Mouse (Mus musculus): ENCODE results near the gene Fam213a. TPM values are rescaled to one million over a fixed set of nuclear protein-coding genes. Genes with fewer than 3 reads are reported as not detected.
"Not testable (repeated sequence)": the region's sequence is repeated elsewhere in the genome, so short reads cannot be mapped to it uniquely, and the experiment has no call there.

Gene Fam213a
- total RNA-seq (2015; ENCODE audit: low replicate concordance), result 1,227 and 1,297 TPM in 2 replicates
- total RNA-seq (2017; ENCODE audit: low replicate concordance), result 2,096 and 2,327 TPM in 2 replicates

DNA sequence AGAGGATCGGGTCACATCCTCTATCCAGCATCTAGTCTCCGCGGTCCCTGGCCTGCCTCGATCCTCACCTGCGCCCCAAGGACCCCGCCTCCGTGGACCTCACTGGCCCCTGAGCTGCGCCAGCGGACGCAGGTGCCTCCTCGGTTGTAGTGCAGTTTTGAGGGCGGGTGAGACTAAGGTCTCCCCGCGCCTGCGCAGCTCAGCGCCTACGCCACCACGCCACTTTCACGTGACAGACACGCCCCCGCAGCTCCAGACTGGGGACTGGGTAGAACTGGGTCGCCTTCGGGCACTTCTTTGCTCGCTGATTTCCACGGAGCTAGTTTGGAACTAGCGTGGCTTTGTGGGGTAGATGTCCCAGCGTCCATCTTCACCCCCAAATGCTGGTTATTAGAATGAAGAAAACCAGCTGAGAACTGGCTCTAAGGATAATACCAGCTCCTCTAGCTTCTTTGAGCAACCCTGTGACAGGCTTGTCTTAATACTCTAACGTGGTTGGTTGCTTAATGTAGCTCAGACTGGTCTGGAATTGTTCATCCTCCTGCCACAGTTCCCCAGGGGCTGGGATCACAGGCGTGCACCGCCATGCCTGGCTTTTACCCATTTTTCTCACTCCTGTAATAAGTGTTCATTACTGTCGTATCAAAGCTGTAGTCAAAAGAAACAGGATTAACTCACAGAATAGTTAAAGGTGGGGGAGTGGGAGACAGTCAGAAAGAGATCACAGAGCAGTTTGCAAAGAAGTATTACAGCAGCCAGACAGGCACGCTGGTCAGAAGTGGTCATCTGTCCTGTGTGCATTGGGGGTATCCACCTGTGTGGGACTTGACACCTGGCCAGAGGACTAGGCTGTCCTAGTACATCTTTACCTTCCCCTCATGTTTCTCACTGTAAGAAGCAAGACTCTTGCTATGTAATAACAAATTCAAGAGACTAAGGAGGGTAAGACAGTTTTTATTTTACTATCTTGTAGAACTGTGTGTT lies at the start of gene Fam213a:
Gene Fam213a, minus strand, starts transcription at position 159 of the 984 bp plus-strand sequence.
- ATAC-seq (replicated peaks; ENCODE audit: low FRiP score, poor library complexity, severe bottlenecking), result peak; percentile 97

DNA sequence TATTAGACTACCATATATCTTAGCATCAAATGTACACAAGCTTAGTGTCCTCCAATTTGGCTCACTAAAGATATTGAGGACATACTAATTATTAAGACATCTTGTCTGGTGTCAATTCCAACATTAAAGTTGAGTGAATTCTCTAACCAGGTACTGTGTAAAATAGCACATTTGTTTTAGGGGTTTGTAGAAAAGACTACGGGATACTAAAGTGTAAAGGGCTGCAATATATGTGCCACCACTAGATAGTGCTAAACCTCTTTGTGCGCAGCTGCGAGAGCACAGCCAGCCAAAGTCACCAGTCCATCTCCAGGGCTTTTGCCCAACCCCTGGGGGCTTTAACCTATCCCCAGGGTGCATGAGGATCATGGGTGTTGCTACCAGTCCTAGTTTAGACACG lies 39.6 kb upstream of the Fam213a start:
- not testable (repeated sequence) for ATAC-seq (replicated peaks; ENCODE audit: low FRiP score, poor library complexity, severe bottlenecking)

DNA sequence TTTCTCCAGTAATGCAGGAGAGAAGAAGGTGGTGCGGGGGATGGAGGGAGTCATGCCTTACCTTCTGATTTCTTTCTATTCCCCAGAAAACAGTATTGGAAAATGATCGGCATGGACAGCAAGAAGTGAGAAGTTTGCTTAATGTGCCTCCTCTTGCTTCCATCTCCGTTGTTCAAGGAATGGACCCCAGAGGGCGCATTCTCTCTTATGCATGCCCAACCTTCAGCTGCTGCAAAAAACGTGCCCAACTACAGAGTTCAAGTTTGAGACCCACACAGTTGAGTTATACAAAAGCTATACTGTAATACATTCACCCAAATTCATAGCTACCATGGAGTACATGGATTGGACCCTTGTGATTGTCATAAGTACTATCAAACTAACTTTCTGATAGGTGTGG lies 38.9 kb upstream of the Fam213a start:
- no peak for ATAC-seq (replicated peaks; ENCODE audit: low FRiP score, poor library complexity, severe bottlenecking)

DNA sequence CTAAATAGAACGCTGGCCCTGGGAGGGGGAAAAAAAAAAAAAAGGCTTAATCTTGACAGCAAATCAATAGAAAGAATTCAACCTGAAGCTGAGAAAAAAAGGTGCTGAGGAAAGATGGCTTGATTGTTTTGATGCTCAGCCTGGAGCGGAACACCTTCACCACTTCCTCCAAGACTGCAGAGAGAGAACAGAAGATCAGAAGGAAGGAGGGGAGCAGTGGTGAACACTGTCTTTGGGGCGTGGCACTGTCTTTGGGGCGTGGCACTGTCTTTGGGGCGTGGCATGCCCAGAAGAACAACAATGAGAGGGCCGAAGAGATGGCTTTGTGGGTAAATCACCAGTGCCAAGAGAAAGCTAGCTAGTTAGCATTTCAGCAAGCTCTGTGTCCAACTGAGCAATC lies 36.9 kb upstream of the Fam213a start:
- ATAC-seq (replicated peaks; ENCODE audit: low FRiP score, poor library complexity, severe bottlenecking), result no peak

DNA sequence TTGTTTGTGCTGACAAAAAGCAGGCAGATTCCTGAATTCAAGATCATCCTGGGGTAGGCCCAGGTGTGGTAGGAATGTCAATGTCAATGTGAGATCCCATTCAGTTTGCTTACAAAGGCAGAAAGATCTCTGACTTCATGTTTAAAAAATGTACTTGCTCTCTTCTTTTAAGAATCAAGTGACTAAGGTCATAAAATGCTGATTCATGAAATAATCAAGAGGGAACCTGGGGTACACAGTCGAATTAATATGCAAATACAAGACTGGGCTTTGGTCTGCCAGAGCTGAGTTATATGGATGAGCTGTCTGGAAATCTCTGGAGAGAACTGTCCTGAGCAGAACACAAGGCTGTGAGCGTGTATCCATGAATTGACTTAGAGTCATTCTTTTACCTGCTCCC lies 33.8 kb upstream of the Fam213a start:
- no peak for ATAC-seq (replicated peaks; ENCODE audit: low FRiP score, poor library complexity, severe bottlenecking)

DNA sequence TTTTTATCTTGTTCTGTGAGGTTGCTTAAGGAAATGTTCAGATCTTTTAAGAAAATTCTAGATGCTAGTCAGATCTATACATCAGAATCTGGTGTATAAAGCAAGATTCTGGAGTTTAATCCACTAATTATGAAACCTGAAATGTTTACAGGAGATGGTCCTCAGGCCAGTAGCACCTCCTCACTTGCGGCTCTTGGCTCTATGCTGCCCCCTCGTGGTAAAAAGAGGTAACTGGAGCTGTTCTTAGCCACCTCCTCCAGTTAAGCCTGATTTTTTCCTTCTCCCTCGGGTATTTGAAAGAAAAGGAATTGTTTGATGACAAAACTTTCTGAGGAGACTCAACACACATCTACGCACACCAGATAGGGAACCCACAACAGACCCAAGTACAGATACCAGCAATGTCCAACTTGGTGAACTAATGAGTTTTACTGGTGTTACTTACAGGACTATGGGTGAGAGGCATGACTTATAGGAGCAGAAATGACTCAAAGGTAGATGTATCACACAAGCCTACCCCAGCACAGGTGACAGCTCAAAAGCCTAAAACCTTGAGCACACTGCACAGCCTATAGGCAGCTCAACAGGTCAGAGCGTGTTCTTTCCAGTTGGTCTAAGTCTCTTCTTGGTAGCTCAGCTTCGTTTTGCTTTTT lies 21.7 kb upstream of the Fam213a start:
- ATAC-seq (replicated peaks; ENCODE audit: low FRiP score, poor library complexity, severe bottlenecking), result peak; percentile 84

DNA sequence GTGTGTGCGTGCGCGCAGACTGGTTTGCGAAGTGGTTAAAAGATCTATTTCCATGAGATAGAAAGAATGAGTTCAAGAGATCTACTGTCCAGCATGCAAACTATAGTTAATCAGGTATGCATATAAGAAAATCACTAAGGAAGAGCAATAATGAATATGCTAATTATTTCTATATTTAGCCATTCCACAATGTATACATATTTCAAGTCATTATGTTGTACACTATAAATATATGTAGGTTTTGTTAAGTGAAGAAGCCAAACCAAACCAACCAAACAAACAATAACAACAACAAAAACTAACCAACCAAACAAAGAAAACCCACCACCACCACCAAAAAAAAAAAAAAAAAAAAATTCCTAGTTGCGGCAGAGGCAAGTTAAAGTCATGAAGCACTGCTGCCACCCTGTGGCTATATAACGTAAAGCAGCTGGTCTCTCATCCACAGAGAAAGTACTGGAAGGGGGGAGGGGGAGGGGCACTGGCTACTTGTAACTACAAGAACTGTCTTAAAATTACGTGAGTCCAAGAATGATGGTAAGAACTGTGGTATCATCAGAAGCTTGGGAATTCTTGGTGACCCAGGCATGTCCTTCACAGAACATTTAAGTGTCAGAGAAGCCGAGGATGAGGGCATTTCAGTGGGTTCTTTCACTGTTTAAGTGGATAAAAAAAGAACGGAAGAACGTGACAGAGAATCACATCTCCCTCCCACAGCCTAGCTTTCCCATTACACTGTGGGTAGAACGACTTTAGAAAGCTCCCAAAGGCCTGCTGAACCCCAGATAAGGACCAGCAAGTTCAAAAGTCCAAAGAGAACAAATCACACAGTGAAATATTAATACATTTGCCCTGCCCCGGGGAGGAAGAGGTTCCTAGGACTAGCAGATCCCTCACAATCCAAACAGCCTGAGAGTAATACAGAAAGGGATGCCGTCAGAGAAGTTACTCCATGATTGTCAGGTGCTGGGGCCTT lies 19.8 kb upstream of the Fam213a start:
- peak; percentile 76 for ATAC-seq (replicated peaks; ENCODE audit: low FRiP score, poor library complexity, severe bottlenecking)

DNA sequence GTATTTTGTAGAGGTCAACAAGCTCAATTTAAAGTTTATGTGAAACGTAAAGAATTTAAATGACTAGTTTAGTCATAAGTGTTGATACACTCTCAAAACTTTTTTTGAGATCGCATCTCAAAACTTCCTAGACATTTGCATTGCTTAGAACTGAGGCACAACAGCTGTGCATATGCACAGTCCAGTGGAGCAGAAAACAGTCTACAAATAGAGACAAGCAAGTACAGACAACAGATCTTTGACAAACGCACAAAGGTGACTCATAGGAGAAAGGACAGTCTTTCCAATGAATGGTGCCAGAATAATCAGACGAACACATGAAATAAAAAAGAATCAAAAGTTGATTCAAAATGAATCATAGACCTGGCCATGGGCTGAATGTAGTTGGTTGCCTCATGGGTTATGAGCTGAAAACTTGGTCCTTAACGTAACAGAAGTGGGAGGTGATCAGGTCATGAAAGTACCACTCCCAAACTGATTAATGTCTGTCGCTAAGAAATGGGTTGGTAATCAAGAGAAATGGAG lies 17.5 kb upstream of the Fam213a start:
- no peak for ATAC-seq (replicated peaks; ENCODE audit: low FRiP score, poor library complexity, severe bottlenecking)

DNA sequence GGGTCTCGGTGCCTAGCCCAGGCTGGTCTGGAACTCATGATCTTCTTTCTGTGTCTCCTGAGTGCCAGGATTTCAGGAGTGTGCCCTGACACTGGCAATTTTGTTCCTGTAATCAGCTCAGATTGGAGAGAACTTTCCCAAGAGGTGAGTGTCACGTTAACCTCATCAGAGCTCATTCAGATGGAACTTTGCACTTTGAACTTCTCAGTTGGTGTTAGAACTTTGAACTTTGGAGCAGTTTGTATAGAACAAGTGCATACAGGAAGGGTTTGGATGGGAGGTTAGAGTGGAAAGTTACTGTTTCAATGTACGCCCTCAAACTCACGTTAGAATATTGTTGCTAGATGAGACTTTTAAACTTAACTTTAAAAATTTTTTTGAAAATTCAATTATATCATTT lies 15.7 kb upstream of the Fam213a start:
- ATAC-seq (replicated peaks; ENCODE audit: low FRiP score, poor library complexity, severe bottlenecking), result no peak

DNA sequence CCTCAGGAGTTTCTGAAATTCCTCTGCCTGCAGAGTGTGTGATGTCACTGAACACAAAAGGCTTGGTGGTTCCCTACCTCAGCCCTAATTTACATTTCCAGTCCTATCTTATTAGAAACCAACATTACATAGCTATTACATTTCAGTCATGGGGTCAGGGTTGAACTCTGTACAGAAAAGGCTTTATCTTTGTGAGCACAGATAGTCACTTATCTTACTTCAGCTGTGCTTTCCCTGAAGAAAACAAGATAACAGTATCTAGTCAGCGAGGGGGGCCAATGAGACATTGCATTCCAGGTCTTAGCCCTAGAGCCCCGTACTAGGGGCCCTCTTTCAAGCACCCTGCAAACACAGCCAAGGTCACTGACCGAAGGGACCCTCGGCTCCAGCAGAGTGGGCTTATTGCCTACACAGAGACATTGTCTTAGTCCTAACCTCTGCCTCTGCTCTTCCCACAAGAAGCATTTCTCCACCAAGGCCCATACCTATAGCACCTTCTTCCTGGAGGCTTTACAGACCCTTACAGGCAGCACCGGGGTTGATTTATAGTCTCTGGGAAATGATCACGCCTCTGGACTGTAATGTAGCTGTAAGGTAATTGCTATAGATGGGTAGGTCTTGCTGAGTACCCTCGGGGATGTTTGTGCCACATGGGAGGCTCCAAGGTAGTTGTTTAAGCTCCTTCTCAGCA lies 12.2 kb upstream of the Fam213a start:
- peak; percentile 56; the same call in 1 of the 2 replicates for ATAC-seq (replicated peaks; ENCODE audit: low FRiP score, poor library complexity, severe bottlenecking)

DNA sequence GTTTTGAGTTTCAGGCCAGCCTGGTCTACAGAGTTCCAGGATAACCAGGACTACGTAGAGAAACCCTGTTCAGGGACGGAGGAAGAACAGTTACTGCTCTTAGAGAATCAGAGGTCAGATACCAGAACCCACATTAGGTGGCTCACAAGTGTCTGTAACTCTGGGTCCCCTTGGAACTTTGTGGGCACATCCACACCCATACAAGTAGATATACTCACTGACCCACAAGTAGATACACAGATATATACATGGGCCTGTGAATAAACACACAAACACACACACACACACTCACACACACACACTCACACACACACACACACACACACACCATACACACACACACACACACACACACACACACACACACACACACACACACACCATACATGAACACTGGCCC lies 11.5 kb upstream of the Fam213a start:
- ATAC-seq (replicated peaks; ENCODE audit: low FRiP score, poor library complexity, severe bottlenecking), result no peak

DNA sequence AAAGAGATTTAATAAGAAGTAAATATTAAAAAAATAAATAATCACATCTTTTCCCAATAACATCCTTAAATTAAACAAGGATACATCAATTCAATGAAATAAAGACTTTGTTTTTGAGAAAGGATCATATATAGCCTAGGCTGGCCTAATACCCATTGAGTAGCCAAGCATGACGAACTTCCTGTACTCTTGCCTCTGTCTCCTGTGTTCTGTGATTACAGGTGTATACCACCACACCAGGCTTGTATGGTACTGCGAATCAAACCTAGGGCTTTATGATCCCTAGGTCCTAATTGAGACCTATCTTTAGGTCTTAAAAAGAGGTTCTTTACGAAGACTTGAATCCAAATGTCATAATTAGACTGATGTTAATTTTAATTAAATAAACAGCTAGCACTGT lies 7.7 kb upstream of the Fam213a start:
- no peak for ATAC-seq (replicated peaks; ENCODE audit: low FRiP score, poor library complexity, severe bottlenecking)

DNA sequence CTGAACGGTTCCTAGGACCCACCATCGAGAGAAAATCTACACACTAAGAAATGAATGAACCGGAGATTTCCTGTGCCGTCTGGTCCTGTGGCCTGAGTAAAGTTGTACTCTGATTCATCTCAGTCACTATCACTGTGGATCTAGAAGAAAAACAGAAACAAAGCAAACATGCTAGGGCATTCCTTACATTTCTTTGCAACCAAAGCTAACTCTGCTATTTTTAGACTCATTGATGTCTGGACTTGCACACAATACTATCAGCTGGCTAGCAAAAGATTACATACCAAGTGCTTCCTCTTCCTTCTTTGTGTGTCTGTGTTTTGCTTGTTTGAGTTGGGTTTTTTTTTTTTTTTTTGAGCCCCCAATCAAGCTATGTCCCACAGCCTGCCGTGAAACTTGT lies 3.9 kb upstream of the Fam213a start:
- ATAC-seq (replicated peaks; ENCODE audit: low FRiP score, poor library complexity, severe bottlenecking), result no peak

DNA sequence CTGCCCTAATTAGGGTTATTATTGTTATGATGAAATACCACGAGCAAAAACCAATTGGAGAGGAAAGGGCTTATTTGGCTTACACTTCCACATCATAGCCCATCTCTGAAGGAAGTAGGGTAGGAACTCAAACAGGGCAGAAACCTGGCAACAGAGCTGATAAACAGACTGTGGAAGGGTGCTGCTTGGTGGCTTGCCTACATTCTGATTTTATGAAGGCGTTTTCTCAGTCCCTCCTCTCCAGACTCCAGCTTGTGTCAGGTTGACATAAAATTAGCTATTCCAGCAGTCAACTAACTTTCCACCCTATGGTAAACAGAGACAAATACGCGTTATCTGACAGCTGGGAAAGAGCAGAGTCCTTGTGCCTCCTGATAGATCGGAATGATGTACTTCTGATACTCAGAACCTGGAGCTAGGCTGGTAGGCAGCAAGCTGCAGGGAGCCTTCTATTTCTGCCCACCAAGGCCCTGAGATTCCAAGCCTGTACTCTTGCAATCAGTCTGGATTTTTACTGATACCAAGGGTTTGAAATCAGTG lies 1.2 kb upstream of the Fam213a start:
- no peak for ATAC-seq (replicated peaks; ENCODE audit: low FRiP score, poor library complexity, severe bottlenecking)

DNA sequence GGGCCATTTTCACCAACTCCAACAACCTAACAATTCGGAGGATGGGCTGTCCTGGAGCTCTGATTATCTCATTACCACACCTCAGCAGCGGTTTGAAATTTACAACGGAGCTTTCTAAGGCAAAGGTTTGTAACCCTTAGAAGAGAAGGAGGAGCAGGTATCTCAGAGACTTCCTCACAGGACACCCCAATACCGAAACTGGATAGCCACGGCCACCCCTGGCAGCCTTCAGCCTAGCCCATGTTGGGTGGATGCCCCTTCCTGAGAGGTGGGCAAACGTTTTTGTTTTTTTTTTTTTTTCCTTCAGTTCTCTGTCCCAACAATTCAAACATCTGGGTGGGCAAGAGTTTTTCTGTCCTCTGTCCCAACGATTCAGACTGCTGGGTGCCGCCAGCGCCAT lies 445 bp downstream of the Fam213a start:
- 0 out of 2 replicates have a peak, but pooled peaks have one; percentile 8 for ATAC-seq (replicated peaks; ENCODE audit: low FRiP score, poor library complexity, severe bottlenecking)

DNA sequence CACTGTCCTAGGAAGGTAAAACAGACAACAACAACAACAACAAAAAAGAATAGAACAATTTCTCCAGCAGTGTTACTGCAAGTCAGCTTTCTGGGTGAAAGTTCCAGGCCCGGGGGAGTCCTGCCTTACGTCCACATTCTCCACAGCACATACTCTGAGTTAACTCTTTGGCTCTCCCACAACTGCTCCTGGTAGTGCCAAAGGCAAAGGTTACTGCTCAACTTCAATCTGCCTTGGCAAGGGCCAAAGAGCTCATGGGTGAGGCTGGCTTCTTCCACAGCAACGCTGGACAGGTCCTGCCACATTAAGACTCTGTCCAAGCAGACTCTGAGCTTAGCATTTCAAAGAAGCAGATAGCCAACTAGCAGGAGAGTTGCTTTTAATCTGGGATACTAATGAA lies 1.7 kb downstream of the Fam213a start:
- no peak for ATAC-seq (replicated peaks; ENCODE audit: low FRiP score, poor library complexity, severe bottlenecking)

DNA sequence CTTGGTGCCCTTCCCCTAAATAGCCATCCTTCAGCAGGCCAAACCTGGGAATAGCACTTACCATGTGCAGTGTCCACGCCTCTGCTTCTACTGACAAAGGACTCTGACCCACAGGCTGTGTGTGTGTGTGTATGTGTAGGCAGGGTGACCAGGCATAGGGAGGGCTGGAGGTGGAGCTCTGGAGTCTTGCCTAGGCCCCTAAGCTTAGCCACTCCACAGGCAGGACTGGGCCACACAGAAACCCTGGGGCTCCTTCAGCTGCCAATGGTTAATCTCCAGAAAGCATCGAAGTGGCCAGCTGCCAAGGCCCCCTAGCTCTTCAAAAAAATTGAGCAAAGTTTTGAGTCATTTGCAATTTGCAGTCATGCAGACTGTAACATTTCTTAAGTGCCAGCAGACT lies 5.5 kb downstream of the Fam213a start:
- peak; percentile 71 for ATAC-seq (replicated peaks; ENCODE audit: low FRiP score, poor library complexity, severe bottlenecking)

DNA sequence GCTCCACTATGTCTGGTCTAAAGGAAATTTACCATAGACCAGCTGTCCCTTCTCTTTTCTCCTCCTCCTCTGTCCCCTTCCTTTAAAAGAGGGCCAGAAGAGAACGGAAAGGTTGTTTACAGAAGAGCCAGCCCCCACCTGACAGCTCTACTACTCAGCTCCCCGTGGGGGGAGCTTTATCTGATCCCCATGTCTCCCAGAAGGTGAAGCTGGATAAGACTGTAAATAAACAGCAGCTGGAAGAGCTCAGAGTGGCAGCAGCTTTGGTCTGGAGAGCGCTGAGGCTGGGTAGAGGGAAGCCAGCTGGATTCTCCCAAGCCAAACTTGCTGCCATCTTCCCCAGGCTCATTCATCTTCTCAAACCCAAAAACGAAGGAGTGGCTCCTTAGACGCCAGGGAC lies 5.9 kb downstream of the Fam213a start:
- ATAC-seq (replicated peaks; ENCODE audit: low FRiP score, poor library complexity, severe bottlenecking), result peak; percentile 80

DNA sequence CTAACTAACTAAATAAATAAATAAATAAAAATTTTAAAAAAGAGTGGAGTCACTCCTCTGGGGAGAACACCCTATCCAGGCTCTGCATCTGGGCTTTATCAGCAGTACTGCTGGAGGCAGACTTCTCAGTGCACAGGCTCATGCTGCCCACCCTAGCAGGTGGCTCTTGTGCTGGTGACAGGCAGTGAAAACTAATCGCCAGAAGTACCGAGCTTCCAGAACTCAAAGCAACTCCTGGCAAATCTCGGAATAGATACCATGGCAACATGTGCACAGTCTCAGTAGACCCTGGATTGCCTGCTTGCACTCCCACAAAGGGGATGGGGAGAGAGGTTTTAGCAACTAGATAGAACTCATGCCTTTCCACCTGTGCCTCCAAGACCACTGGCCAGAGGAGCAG lies 6.7 kb downstream of the Fam213a start:
- peak; percentile 81 for ATAC-seq (replicated peaks; ENCODE audit: low FRiP score, poor library complexity, severe bottlenecking)

All from erythroblast, adult 5-6 weeks (primary cell).